ENCODE assay signal across 24 mouse cellular contexts in genomic region chr12:107667836-107668235, GRCm38 (mm10).
"Had no signal": no experiment of that assay in that cellular context is flagged by ENCODE, and none has a peak within 500 bp of the region (broad histone marks: within the 10 kb centered on the region; RNA-seq: fewer than 3 reads in every experiment).

No protein-coding gene starts in this region.

- H3K27ac ChIP-seq: gastrocnemius, adult 2 months; heart, embryonic 10.5 days; hindbrain, embryonic 13.5 days; hindbrain, embryonic 15.5 days; hindbrain, postnatal 0 days; kidney, embryonic 15.5 days; kidney, postnatal 0 days; limb, embryonic 13.5 days; limb, embryonic 15.5 days; liver, embryonic 12.5 days; liver, embryonic 14.5 days had no signal

- H3K4me3 ChIP-seq: gastrocnemius, adult 2 months; heart, embryonic 10.5 days; heart, embryonic 12.5 days; hindbrain, embryonic 13.5 days; hindbrain, embryonic 15.5 days; kidney, embryonic 15.5 days; limb, embryonic 13.5 days; limb, embryonic 15.5 days; liver, embryonic 12.5 days had no signal

- DNase-seq: gastrocnemius, adult 2 months; gastrocnemius, postnatal 10 days; gastrocnemius, postnatal 25 days; heart, adult 18-20 months; heart, postnatal 10 days; heart, postnatal 36 days; kidney, adult 11 months; kidney, adult 2 months; kidney, adult 9 months; kidney, postnatal 14 days; kidney, postnatal 36 days; layer of hippocampus, postnatal 36 days; left cerebral cortex, postnatal 4 days had no signal
